Mouse (Mus musculus) gastrocnemius, postnatal 10 days (tissue): ENCODE results near the gene Zdhhc13. TPM values are rescaled to one million over a fixed set of nuclear protein-coding genes. Genes with fewer than 3 reads are reported as not detected.
A peak's percentile ranks its signal among the peaks of the same experiment; 100 is the strongest.

Experiments
- DNase-seq: peaks from one replicate; pipeline ENCODE4 v3.0.0; 2021; ENCODE audit warnings: mixed read lengths
- total RNA-seq, 2 experiments: library from RNA; stranded (reverse); gene quantifications; 2 replicates each; pipeline ENCODE4 v1.2.3; 2021

Gene Zdhhc13
- total RNA-seq, 2 experiments from 2014 or later: 5.1 to 5.9 TPM

- no peak for DNase-seq
These were observed 53.5 kb downstream of the Zdhhc13 start for GRCm38 (mm10) chr7:48842353-48842752.

- DNase-seq: no peak
These were observed 54.7 kb downstream of the Zdhhc13 start for GRCm38 (mm10) chr7:48843541-48843940.

GRCm38 (mm10) chr7:48845213-48845973 is 56.6 kb downstream of the Zdhhc13 start:
- DNase-seq: no peak

- no peak for DNase-seq
These were observed 58.0 kb downstream of the Zdhhc13 start for GRCm38 (mm10) chr7:48846755-48847154.

GRCm38 (mm10) chr7:48847820-48848650 is 59.2 kb downstream of the Zdhhc13 start, which contains the start of gene Csrp3:
Gene Csrp3 (minus strand): TSS chr7:48848033.
- DNase-seq: no peak

GRCm38 (mm10) chr7:48851529-48852104 is 62.8 kb downstream of the Zdhhc13 start:
- DNase-seq: no peak

GRCm38 (mm10) chr7:48853496-48853895 is 64.7 kb downstream of the Zdhhc13 start:
- no peak for DNase-seq

GRCm38 (mm10) chr7:48855461-48855860 is 66.7 kb downstream of the Zdhhc13 start:
- DNase-seq: no peak

- no peak for DNase-seq
These were observed 69.5 kb downstream of the Zdhhc13 start for GRCm38 (mm10) chr7:48858257-48858656.

GRCm38 (mm10) chr7:48859362-48859761 is 70.6 kb downstream of the Zdhhc13 start:
- no peak for DNase-seq

GRCm38 (mm10) chr7:48860948-48861347 is 72.1 kb downstream of the Zdhhc13 start:
- no peak for DNase-seq

GRCm38 (mm10) chr7:48861796-48862195 is 73.0 kb downstream of the Zdhhc13 start:
- DNase-seq: no peak

- DNase-seq: no peak
These were observed 75.4 kb downstream of the Zdhhc13 start for GRCm38 (mm10) chr7:48864199-48864598.

GRCm38 (mm10) chr7:48864671-48865458 is 76.1 kb downstream of the Zdhhc13 start:
- no peak for DNase-seq

- no peak for DNase-seq
These were observed 78.8 kb downstream of the Zdhhc13 start for GRCm38 (mm10) chr7:48867576-48867975.

- no peak for DNase-seq
These were observed 81.3 kb downstream of the Zdhhc13 start for GRCm38 (mm10) chr7:48870144-48870543.

GRCm38 (mm10) chr7:48870579-48871180 is 81.9 kb downstream of the Zdhhc13 start:
- DNase-seq: no peak

GRCm38 (mm10) chr7:48871292-48871691 is 82.5 kb downstream of the Zdhhc13 start:
- no peak for DNase-seq

- DNase-seq: no peak
These were observed 86.3 kb downstream of the Zdhhc13 start for GRCm38 (mm10) chr7:48875096-48875495.

GRCm38 (mm10) chr7:48876526-48876925 is 87.7 kb downstream of the Zdhhc13 start:
- DNase-seq: peak; percentile 21
